In genomic region chr7:96301813-96302212, GRCm38 (mm10) we compare ENCODE assay signal across 21 mouse cellular contexts.
DNase-seq lines count a peak whose midpoint lies in the region; ATAC-seq and TF ChIP-seq lines count a peak whose summit lies in the region.
"Had no signal": no experiment of that assay in that cellular context is flagged by ENCODE, and none has a peak within 500 bp of the region (broad histone marks: within the 10 kb centered on the region; RNA-seq: fewer than 3 reads in every experiment).

No protein-coding gene starts in this region.

- WGBS in lung, embryonic 14.5 days: 34% methylated on average over 3 of the region's 3 CpGs
- 56% methylated on average over 3 of the region's 3 CpGs for WGBS in limb, embryonic 12.5 days

- no peak overlapping the region for H3K27ac ChIP-seq in lung, embryonic 14.5 days (ENCODE audit: low read depth)
- no peak overlapping the region for H3K27ac ChIP-seq in limb, embryonic 12.5 days
- H3K27ac ChIP-seq: forebrain, embryonic 13.5 days; heart, embryonic 13.5 days; hindbrain, postnatal 0 days; layer of hippocampus, adult 2 months had no signal

- no peak overlapping the region for H3K4me3 ChIP-seq in lung, embryonic 14.5 days (ENCODE audit: low read depth, low read length)
- H3K4me3 ChIP-seq in limb, embryonic 12.5 days (replicated peaks): no peak overlapping the region
- H3K4me3 ChIP-seq: forebrain, embryonic 13.5 days; heart, embryonic 13.5 days; layer of hippocampus, adult 2 months had no signal

- no peaks in the 10 kb centered on the region for H3K4me1 ChIP-seq in lung, embryonic 14.5 days (ENCODE audit: insufficient read depth)
- no peaks in the 10 kb centered on the region; the same call in 1 of the 2 replicates for H3K4me1 ChIP-seq in limb, embryonic 12.5 days (replicated peaks)

- H3K9me3 ChIP-seq in lung, embryonic 14.5 days (ENCODE audit: low read depth, low read length): no peaks in the 10 kb centered on the region
- no peaks in the 10 kb centered on the region for H3K9me3 ChIP-seq in limb, embryonic 12.5 days
- H3K9me3 ChIP-seq: forebrain, embryonic 13.5 days; heart, embryonic 13.5 days had no signal

- H3K27me3 ChIP-seq in lung, embryonic 14.5 days (ENCODE audit: insufficient read depth, low read length): no peaks in the 10 kb centered on the region
- no peaks in the 10 kb centered on the region for H3K27me3 ChIP-seq in limb, embryonic 12.5 days
- H3K27me3 ChIP-seq: forebrain, embryonic 13.5 days; heart, embryonic 13.5 days had no signal

- peak; percentile 80 for ATAC-seq in lung, embryonic 14.5 days (ENCODE audit: insufficient read depth)
- peak; percentile 46; the same call in 1 of the 2 replicates for ATAC-seq in limb, embryonic 12.5 days (ENCODE audit: insufficient number of reproducible peaks, insufficient read depth, low FRiP score, low TSS enrichment, low read depth)
- ATAC-seq: forebrain, embryonic 13.5 days; hindbrain, postnatal 0 days had no signal

- DNase-seq in embryo, embryonic 10.5 days (ENCODE audit: low spot score): peak; percentile 29
- no peak for DNase-seq in embryo, embryonic 9.5 days (ENCODE audit: extremely low spot score)
- DNase-seq in lung, embryonic 14.5 days: peak; percentile 45
- no peak for DNase-seq in lung, postnatal 10 days
- DNase-seq in Muller cell, postnatal 12 days (ENCODE audit: inconsistent ontology term): peak; percentile 40
- no peak for DNase-seq in urinary bladder, postnatal 25 days (ENCODE audit: low spot score)
- DNase-seq in cerebellum, postnatal 25 days: no peak
- DNase-seq: adrenal gland, postnatal 14 days; cerebellum, adult 11-12 months; cerebellum, postnatal 36 days; heart, postnatal 4 days; kidney, adult 18-20 months; left cerebral cortex, postnatal 4 days; right cerebral cortex, adult 18-20 months; spleen, adult 18-20 months; thymus, adult 18-20 months had no signal

- no peak overlapping the region for H3K4me2 ChIP-seq in lung, embryonic 14.5 days
- H3K4me2 ChIP-seq in limb, embryonic 12.5 days: no peak overlapping the region
- H3K4me2 ChIP-seq: forebrain, embryonic 13.5 days; heart, embryonic 13.5 days had no signal

- no peak for TF ChIP-seq CTCF in lung, embryonic 14.5 days (IDR thresholded peaks at IDR 0.05; ENCODE audit: low read depth)

- no peaks in the 10 kb centered on the region for H3K36me3 ChIP-seq in lung, embryonic 14.5 days (ENCODE audit: insufficient read depth)
- no peaks in the 10 kb centered on the region for H3K36me3 ChIP-seq in limb, embryonic 12.5 days
- H3K36me3 ChIP-seq: heart, embryonic 13.5 days had no signal

- no peak overlapping the region for H3K9ac ChIP-seq in lung, embryonic 14.5 days
- no peak overlapping the region for H3K9ac ChIP-seq in limb, embryonic 12.5 days (replicated peaks)
- H3K9ac ChIP-seq: forebrain, embryonic 13.5 days; heart, embryonic 13.5 days had no signal

Comparison
In these comparisons a context has a peak if more than half of its experiments do, and no peak if none do; other contexts are left out.
1. DNase-seq: peak in embryo, embryonic 10.5 days (single experiment), lung, embryonic 14.5 days (single experiment) and Muller cell, postnatal 12 days (single experiment); none in embryo, embryonic 9.5 days (single experiment), lung, postnatal 10 days (single experiment), urinary bladder, postnatal 25 days (single experiment) and cerebellum, postnatal 25 days (0 of 2).